Mouse (Mus musculus) adrenal gland, adult (tissue): ENCODE measurements around the gene Kpna7.
"Not testable (repeated sequence)": the region's sequence is repeated elsewhere in the genome, so short reads cannot be mapped to it uniquely, and the experiment has no call there.

Experiments used
- DNase-seq, 2 experiments: peaks; one replicate each; pipeline ENCODE4 v3.0.0; 2022 to 2023; ENCODE audit warnings: low spot score in 1 of 2; ENCODE audit not compliant: inconsistent age in 2 of 2

Kpna7 gene

GRCm38 (mm10) chr5:145032391-145032790, 51.4 kb downstream of the Kpna7 start, which contains the start of gene Gm4871:
Gene Gm4871, minus strand, starts transcription at chr5:145032754.
- DNase-seq, result peak; percentile 47 to 74

DNA sequence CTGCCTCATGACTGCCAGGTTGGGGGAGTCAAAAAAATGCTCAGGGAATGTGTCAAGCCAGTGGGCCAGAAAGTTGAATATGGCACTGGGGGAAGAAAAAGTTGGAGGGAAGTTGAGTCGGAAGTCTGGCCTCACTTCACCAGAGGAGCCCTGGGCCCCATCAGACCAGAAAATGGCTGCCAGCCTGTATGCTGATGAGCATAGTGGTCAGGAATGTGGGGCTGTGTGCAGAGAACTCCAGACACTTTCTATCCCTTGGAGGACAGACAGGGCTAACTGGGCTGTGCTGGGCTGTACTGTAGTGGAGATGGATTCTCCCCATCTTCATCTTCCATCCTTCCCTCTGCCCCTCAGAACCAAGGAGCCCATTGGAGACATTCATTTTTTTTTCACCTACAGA, 53.4 kb downstream of the Kpna7 start:
- DNase-seq, result not testable (repeated sequence)

GRCm38 (mm10) chr5:145020712-145021111, 63.1 kb downstream of the Kpna7 start:
- not testable (repeated sequence) for DNase-seq

- DNase-seq, result peak; percentile 45 to 71
Measured at GRCm38 (mm10) chr5:145020254-145020653, 63.6 kb downstream of the Kpna7 start.

GRCm38 (mm10) chr5:145016761-145017160, 67.1 kb downstream of the Kpna7 start:
- DNase-seq, result not testable (repeated sequence)

DNA sequence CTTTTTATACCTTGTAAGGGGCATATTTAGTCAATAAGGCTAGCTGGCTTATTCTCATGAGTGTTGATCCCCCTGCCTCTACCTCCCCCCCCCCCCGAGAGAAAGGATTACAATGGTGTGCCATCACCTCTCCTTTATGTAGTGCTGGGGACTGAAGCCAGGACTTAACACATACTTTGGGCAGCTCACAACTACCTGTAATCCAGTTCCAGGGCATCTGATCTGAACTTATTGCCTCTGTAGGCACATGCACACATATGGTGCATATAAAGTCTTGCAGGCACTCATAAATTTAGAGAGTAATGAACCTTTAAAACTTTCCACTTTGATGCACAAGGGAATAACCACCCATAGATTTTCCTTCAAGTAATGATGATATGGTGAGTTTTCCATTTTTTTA, 69.6 kb downstream of the Kpna7 start:
- DNase-seq, result no peak

GRCm38 (mm10) chr5:145008878-145009659, 74.8 kb downstream of the Kpna7 start:
- DNase-seq, result no peak

- DNase-seq, result peak; percentile 47 to 82
Measured at GRCm38 (mm10) chr5:145005596-145005995, 78.2 kb downstream of the Kpna7 start.

DNA sequence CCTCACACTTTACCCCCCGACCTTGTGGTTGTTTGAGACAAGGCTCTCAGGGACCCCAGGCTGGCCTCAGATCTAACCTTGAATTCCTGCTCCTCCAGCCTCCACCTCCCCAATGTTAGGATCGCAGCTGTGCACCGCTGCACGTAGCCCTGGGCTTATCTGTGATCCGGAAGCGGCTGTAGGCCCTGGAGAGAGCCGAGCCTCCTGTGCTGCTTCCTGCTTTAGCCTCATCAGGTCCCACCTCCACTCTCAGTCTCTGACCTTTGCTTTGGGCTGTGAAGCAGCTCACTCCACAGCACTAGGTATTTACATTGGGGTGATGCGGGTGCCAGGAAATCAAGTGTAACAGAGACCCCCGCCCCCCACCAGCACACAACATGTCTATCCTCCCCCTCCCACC, 79.3 kb downstream of the Kpna7 start:
- DNase-seq, result no peak

- DNase-seq, result no peak
Measured at GRCm38 (mm10) chr5:145003362-145003761, 80.5 kb downstream of the Kpna7 start.

DNA sequence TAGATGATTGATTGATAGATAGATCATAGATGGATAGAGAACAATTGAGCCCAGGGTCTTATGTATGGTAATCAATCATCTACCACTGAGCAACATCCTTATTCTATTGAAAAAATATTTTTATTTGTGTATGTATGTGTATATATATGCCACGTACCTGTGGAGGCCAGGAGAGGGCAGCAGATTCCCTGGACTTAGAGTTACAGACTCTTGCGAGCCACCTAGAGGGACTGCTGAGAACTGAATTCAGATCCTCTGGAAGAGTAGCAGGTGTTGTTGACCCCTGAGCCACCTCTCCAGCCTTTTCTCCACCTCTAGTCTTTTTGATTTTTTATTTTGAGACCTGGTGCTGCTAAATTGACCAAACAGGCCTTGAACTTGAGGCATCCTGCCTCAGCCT, 85.3 kb downstream of the Kpna7 start:
- no peak for DNase-seq

GRCm38 (mm10) chr5:144990481-144990880, 93.3 kb downstream of the Kpna7 start:
- peak in 1 of 2 experiments; percentile 64 for DNase-seq

DNA sequence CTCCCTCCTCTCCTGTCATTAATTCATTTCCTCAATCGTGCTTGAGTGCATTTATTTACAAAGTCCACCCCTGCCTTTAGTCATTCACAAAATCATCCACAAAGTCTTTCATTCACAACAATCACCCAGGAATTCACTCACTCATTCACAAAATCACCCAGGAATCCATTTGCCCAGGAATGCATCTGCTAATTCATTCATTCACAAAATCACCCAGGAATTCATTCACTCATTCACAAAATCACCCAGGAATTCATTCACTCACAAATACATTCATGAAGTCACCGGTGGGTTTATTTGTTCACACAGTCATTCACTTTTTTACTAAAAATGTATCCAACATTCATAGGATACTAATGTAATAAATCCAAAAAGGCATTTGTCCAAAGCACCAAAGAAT, 93.8 kb downstream of the Kpna7 start:
- no peak for DNase-seq

DNA sequence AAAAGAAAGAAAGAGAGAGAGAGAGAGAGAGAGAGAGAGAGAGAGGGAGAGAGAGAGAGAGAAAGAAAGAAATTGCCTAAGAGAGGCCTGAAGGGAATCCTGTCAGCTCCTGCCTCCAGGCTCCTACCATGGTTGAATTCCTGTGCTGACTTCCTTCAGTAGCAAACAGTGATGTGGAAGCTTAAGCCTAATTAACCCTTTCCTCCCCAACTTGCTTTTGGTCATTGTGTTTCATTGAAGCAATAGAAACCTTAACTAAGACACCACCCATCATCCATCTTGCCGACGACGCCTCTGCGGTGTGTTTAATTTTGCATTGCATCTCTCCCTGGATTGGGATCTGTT, 94.8 kb downstream of the Kpna7 start:
- no peak for DNase-seq

GRCm38 (mm10) chr5:144988340-144989060, 95.3 kb downstream of the Kpna7 start:
- peak; percentile 48 to 85 for DNase-seq

GRCm38 (mm10) chr5:144987561-144987960, 96.3 kb downstream of the Kpna7 start:
- no peak for DNase-seq

- no peak for DNase-seq
Measured at GRCm38 (mm10) chr5:144984839-144985238, 99.0 kb downstream of the Kpna7 start.

- no peak for DNase-seq
Measured at GRCm38 (mm10) chr5:144983227-144983626, 100.6 kb downstream of the Kpna7 start.

- DNase-seq, result no peak
Measured at GRCm38 (mm10) chr5:144979110-144979509, 104.7 kb downstream of the Kpna7 start.

- peak; percentile 74 to 82 for DNase-seq
Measured at GRCm38 (mm10) chr5:144978533-144979107, 105.2 kb downstream of the Kpna7 start.

DNA sequence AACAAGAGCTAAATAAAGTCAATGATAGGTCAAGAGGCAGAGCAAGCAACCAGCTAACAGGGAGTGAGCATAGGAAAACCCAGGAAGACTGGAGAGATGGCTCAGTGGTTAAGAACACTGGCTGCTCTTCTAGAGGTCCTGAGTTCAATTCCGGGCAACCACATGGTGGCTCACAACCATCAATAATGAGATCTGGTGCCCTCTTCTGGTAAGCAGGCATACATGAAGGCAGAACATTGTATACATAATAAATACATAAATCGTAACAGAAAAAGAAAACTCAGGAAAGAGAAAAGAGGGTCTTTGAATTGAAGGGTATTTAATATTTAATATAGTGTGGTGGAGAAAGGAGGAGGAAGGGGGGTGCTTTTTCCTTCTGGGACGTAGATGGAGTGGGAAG, 112.6 kb downstream of the Kpna7 start:
- no peak for DNase-seq
